Mouse (Mus musculus) bone marrow macrophage, adult 2 months (primary cell): ENCODE measurements around the gene Gng7.

ENCODE experiments used
- CTCF ChIP-seq: IDR thresholded peaks from 2 replicates; pipeline ENCODE4 v1.5.1; 2012; ENCODE audit warnings: low read depth, mild to moderate bottlenecking, low read length, moderate library complexity
- POLR2A ChIP-seq: IDR thresholded peaks from 2 replicates; pipeline ENCODE4 v1.6.1; 2012; ENCODE audit warnings: mild to moderate bottlenecking, low read depth, low read length, borderline replicate concordance

- TF ChIP-seq CTCF, result no peak
- no peak for TF ChIP-seq POLR2A
These were observed 114.2 kb downstream of the Gng7 start, which contains the start of gene Timm13 for GRCm38 (mm10) chr10:80900318-80901247.
